Mouse (Mus musculus) layer of hippocampus, adult 6 months (tissue): Measurements from ENCODE around the gene Rbm28. TPM values are rescaled to one million over a fixed set of nuclear protein-coding genes. Genes with fewer than 3 reads are reported as not detected.

ENCODE experiments used
- long read RNA-seq, 2 experiments: library from polyadenylated mRNA; unstranded; transcript quantifications; one replicate each; pipeline ENCODE4 v2.0.0; 2019 to 2020
- microRNA-seq: library from miRNA; unstranded; fragments of <30 nt; microRNA quantifications from one replicate; pipeline ENCODE4 v1.2.0, GENCODE M21; 2020
- polyA plus RNA-seq: library from polyadenylated mRNA; unstranded; fragments of <200 nt; fragmentation: Nextera tagmentation; gene quantifications from 2 replicates; pipeline ENCODE4 v1.2.3, GENCODE M21; 2021

Rbm28 gene
- 7.3 and 9.8 TPM in 2 replicates for polyA plus RNA-seq
- long read RNA-seq, experiment 1, full-length matches to known transcripts = 10 of 40 reads
- long read RNA-seq, experiment 1, partial matches to known transcripts = 24 of 40 reads
- long read RNA-seq, experiment 1, other reads (novel, unspliced or antisense) = 6 of 40 reads
- long read RNA-seq, experiment 2, full-length matches to known transcripts = 67 of 110 reads
- long read RNA-seq, experiment 2, partial matches to known transcripts = 18 of 110 reads
- long read RNA-seq, experiment 2, other reads (novel, unspliced or antisense) = 25 of 110 reads

DNA sequence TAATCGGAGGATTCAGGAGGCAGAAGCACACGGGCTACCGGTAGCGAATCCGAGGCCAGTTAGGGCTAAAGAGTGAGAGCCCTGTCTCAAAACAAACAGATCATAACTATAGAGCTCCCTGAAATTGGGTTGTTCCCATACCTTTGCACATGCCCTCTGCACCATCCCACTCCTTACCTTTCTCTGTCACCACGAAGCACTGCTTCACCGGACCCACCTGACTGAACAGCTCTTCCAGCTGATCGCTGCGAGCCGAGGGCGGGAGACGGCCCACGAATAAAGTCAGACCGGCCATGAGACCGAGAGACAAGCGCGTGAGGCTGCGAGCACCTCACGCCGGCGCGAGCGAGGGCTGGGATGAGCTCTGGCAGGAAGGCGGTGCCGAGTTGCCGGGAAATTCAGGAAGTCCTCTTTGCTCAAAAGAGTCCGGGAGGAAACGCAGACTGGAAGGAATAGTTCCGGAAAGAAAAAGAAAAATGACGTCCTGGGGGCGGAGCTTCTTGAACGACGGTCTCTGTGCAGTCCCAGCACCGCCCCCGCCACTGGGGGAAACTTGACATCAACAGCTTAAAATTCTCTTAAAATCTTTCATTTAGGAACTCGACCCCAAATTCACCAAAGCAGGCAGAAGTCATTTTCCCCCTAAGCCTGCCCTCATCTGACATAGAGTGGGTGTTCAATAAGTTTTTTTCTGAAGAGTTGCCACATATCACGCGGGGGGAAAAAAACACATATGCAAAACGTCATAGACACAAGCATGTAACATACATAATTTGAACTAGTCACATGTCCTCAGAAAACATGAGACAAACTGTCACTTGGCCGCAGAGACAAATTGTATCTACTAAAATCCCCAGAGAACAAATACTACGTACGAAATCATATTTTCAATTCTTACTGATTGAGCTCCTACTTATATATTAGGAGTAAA lies at the start of gene Rbm28:
Rbm28 (minus strand) TSS at position 693 of the 931 bp plus-strand sequence.

DNA sequence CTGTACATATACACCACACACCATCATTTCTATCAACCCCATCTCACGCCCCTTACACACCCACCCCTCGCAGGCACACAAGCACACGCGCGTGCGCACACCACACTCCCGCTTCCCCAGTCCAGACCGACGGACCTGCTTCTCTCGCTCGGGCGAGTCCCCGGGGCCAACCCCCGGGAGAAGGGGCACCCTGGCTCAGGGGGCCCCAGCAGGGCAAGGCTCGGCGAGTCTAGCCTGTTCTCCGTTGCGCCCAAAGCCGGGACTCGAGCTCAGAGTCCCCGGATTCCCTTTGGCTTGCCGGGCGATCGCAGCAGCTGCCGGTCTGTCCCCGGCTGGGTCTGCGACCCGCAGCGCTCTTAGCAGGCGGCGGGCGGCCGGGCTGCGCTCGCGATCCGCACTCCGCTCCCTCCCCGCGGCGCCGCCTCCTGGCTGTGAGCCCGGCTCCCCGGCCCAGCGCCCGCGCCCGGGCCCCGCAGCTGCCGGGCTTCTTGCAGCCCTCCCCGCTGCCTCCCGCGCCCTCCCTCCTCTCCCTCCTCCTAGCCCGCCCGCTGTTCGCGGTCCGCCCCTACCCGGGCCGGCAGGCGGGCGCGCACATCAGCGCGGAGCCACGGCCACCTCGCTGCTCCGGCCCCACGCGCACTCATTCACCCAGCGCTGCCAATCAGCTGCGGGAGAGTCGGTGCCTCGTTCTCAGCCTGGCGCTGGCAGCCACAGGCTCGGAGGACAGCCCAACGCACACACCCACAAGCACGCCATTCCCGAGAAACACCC lies 14.3 kb upstream of the Rbm28 start, which contains the start of gene Prrt4:
Prrt4 (minus strand) TSS at position 697 of the 771 bp plus-strand sequence.

Small RNAs within 50 kb of the gene (microRNA-seq; reads per million reads assigned to microRNA genes)
- gene Gm24303 = not detected

Other genes with a start within 250 kb of the Rbm28 start
- not detected in 2 replicates for gene Lep, start 104.8 kb downstream of the Rbm28 start, polyA plus RNA-seq
- 0.74 and 1.3 TPM in 2 replicates for gene Prrt4, start 14.6 kb upstream of the Rbm28 start, polyA plus RNA-seq
- gene Impdh1, start 51.4 kb upstream of the Rbm28 start, polyA plus RNA-seq = 9.8 and 10.5 TPM in 2 replicates
- 16.1 and 17.6 TPM in 2 replicates for gene Hilpda, start 107.5 kb upstream of the Rbm28 start, polyA plus RNA-seq
- 0.33 TPM in 1 of 2 replicates, not detected in the other for gene Fam71f2, start 114.6 kb upstream of the Rbm28 start, polyA plus RNA-seq
- gene Fam71f1, start 154.1 kb upstream of the Rbm28 start, polyA plus RNA-seq = not detected in 2 replicates
- 26.1 and 30.7 TPM in 2 replicates for gene Calu, start 183.1 kb upstream of the Rbm28 start, polyA plus RNA-seq
- 0.10 TPM in 1 of 2 replicates, not detected in the other for gene Opn1sw, start 223.5 kb upstream of the Rbm28 start, polyA plus RNA-seq
- 17.3 and 20.4 TPM in 2 replicates for gene Ccdc136, start 231.3 kb upstream of the Rbm28 start, polyA plus RNA-seq